Mouse (Mus musculus): ENCODE data around the gene Hoxb4. TPM values are rescaled to one million over a fixed set of nuclear protein-coding genes. Genes with fewer than 3 reads are reported as not detected.
A peak's percentile ranks its signal among the peaks of the same experiment; 100 is the strongest.

The Hoxb4 gene
- total and polyA plus RNA-seq, 3 experiments: 2.7 to 5.5 (median 3.3) TPM

GRCm38 (mm10) chr11:96294245-96295091 lies 23.6 kb upstream of the Hoxb4 start (continued):
- TF ChIP-seq BHLHE40 (IDR thresholded peaks at IDR 0.05; ENCODE audit: low read depth, low read length) (0 out of 2 replicates have a peak, but pooled peaks have one; percentile 1), ETS1 (conservative IDR thresholded peaks at IDR 0.05; ENCODE audit: low read depth, low read length) (no peak), JUN (IDR thresholded peaks at IDR 0.05; ENCODE audit: insufficient read depth, low read depth, low read length) (no peak), POLR2AphosphoS2 (IDR thresholded peaks at IDR 0.05; ENCODE audit: low read depth, low read length) (no peak), IRF4 (IDR thresholded peaks at IDR 0.05; ENCODE audit: low read depth, low read length) (peak; percentile 61; the same call in 1 of the 2 replicates), SIN3A (IDR thresholded peaks at IDR 0.05; ENCODE audit: low read length) (no peak), USF1 (IDR thresholded peaks at IDR 0.05; ENCODE audit: low read depth, low read length) (no peak), MAFK (IDR thresholded peaks at IDR 0.05; ENCODE audit: insufficient replicate concordance, low read length) (no peak), RAD21 (IDR thresholded peaks at IDR 0.05; ENCODE audit: low read depth, low read length) (peak; percentile 82), NELFE (IDR thresholded peaks at IDR 0.05; ENCODE audit: low read depth, low read length) (no peak), TCF12 (IDR thresholded peaks at IDR 0.05; ENCODE audit: low read depth, low read length) (peak; percentile 23; the same call in 1 of the 2 replicates), ZMIZ1 (IDR thresholded peaks at IDR 0.05; ENCODE audit: low read depth, low read length) (no peak), CTCF (conservative IDR thresholded peaks at IDR 0.05 in 1 of 2, IDR thresholded peaks at IDR 0.05 in 1 of 2; ENCODE audit: low read depth in 2 of 2, low read length in 2 of 2) (peak; percentile 79 to 89), UBTF (IDR thresholded peaks at IDR 0.05; ENCODE audit: low read depth, low read length) (no peak)

GRCm38 (mm10) chr11:96295092-96295835 lies 22.8 kb upstream of the Hoxb4 start:
- H3K4me1 ChIP-seq (ENCODE audit: control insufficient read depth in 1 of 2, insufficient read depth in 2 of 2): peaks cover 2 to 39% of the 10 kb centered on the region in 2 experiments; a peak in 2 of 4 replicates
- H3K27me3 ChIP-seq (replicated peaks): peaks cover 86% of the 10 kb centered on the region
- peaks cover 8% of the 10 kb centered on the region for H3K9me3 ChIP-seq (replicated peaks; ENCODE audit: low read length)
- no peaks in the 10 kb centered on the region for H3K36me3 ChIP-seq (replicated peaks in 1 of 2; ENCODE audit: control insufficient read depth in 1 of 2, insufficient read depth in 1 of 2, low read length in 1 of 2)
- H3K9ac ChIP-seq (ENCODE audit: insufficient read depth, low read depth): peak overlapping the region; percentile 19
- H3K79me2 ChIP-seq (replicated peaks; ENCODE audit: control insufficient read depth, extremely low read depth, insufficient read depth, poor library complexity, severe bottlenecking): no peaks in the 10 kb centered on the region
- H3K4me2 ChIP-seq (ENCODE audit: insufficient read depth, low read depth, poor library complexity, severe bottlenecking): peak overlapping the region; percentile 91
- in situ Hi-C loops (cut with MboI; ENCODE audit: low pct_ligation_motif_present, low pct_unique_long_range_greater_than_20kb, low sequenced_read_pairs) (loop anchor here (10.0 kb wide), 1 partner anchor 570 kb away; no protein-coding TSS in a partner anchor), dilution Hi-C loops (cut with MboI; ENCODE audit: extremely low pct_ligation_motif_present, extremely low pct_unique_long_range_greater_than_20kb, low sequenced_read_pairs) (no loop called here)
- no peak for DNase-seq (ENCODE audit: extremely low read depth)
- TF ChIP-seq USF1 (IDR thresholded peaks at IDR 0.05; ENCODE audit: low read depth, low read length) (no peak), KAT2A (IDR thresholded peaks at IDR 0.05; ENCODE audit: insufficient replicate concordance, low read length) (no peak), EP300 (IDR thresholded peaks at IDR 0.05; ENCODE audit: low read length) (no peak), JUND (conservative IDR thresholded peaks at IDR 0.05; ENCODE audit: low read depth, low read length) (no peak), HCFC1 (IDR thresholded peaks at IDR 0.05; ENCODE audit: low read depth, low read length) (no peak), ELF1 (IDR thresholded peaks at IDR 0.05; ENCODE audit: low read depth, low read length) (0 out of 2 replicates have a peak, but pooled peaks have one; percentile 30), ZNF384 (IDR thresholded peaks at IDR 0.05; ENCODE audit: low read depth, low read length) (peak; percentile 82), ETS1 (conservative IDR thresholded peaks at IDR 0.05; ENCODE audit: low read depth, low read length) (no peak), MXI1 (IDR thresholded peaks at IDR 0.05; ENCODE audit: low read depth, low read length) (0 out of 2 replicates have a peak, but pooled peaks have one; percentile 22), MAZ (IDR thresholded peaks at IDR 0.05; ENCODE audit: low read depth, low read length) (peak; percentile 72), CHD2 (IDR thresholded peaks at IDR 0.05; ENCODE audit: low read length) (peak; percentile 27; the same call in 1 of the 2 replicates), SIN3A (IDR thresholded peaks at IDR 0.05; ENCODE audit: low read length) (no peak)
- H3K4me3 ChIP-seq (replicated peaks in 1 of 3; ENCODE audit: low read depth in 2 of 3, low read length in 2 of 3, poor library complexity in 1 of 3): peak overlapping the region; percentile 31 to 51 (median 36)
- H3K27ac ChIP-seq (ENCODE audit: insufficient read depth, low read depth): no peak overlapping the region
